Mouse (Mus musculus): ENCODE data around the gene Fam222a.

Gene Fam222a

GRCm38 (mm10) chr5:114567565-114568197, at the start of gene Fam222a:
TSS of gene Fam222a (plus strand) at chr5:114568016.
- peak; percentile 38 to 47 for DNase-seq (ENCODE audit: low read depth in 2 of 2, low spot score in 2 of 2)

- DNase-seq (ENCODE audit: low read depth in 2 of 2, low spot score in 2 of 2) = no peak
Measured at GRCm38 (mm10) chr5:114528355-114528754, 39.5 kb upstream of the Fam222a start.

GRCm38 (mm10) chr5:114530337-114530736, 37.5 kb upstream of the Fam222a start:
- no peak for DNase-seq (ENCODE audit: low read depth in 2 of 2, low spot score in 2 of 2)

GRCm38 (mm10) chr5:114532055-114532454, 35.8 kb upstream of the Fam222a start:
- no peak for DNase-seq (ENCODE audit: low read depth in 2 of 2, low spot score in 2 of 2)

GRCm38 (mm10) chr5:114537308-114538020, 30.4 kb upstream of the Fam222a start:
- no peak for DNase-seq (ENCODE audit: low read depth in 2 of 2, low spot score in 2 of 2)

- no peak for DNase-seq (ENCODE audit: low read depth in 2 of 2, low spot score in 2 of 2)
Measured at GRCm38 (mm10) chr5:114538021-114538405, 29.8 kb upstream of the Fam222a start.

- DNase-seq (ENCODE audit: low read depth in 2 of 2, low spot score in 2 of 2) = no peak
Measured at GRCm38 (mm10) chr5:114538752-114539151, 29.1 kb upstream of the Fam222a start.

GRCm38 (mm10) chr5:114539766-114540165, 28.1 kb upstream of the Fam222a start:
- no peak for DNase-seq (ENCODE audit: low read depth in 2 of 2, low spot score in 2 of 2)

- DNase-seq (ENCODE audit: low read depth in 2 of 2, low spot score in 2 of 2) = no peak
Measured at GRCm38 (mm10) chr5:114541656-114542445, 26.0 kb upstream of the Fam222a start.

- DNase-seq (ENCODE audit: low read depth in 2 of 2, low spot score in 2 of 2) = no peak
Measured at GRCm38 (mm10) chr5:114543656-114544055, 24.2 kb upstream of the Fam222a start.

- DNase-seq (ENCODE audit: low read depth in 2 of 2, low spot score in 2 of 2) = no peak
Measured at GRCm38 (mm10) chr5:114544205-114544604, 23.6 kb upstream of the Fam222a start.

GRCm38 (mm10) chr5:114545076-114545475, 22.7 kb upstream of the Fam222a start:
- DNase-seq (ENCODE audit: low read depth in 2 of 2, low spot score in 2 of 2) = no peak

GRCm38 (mm10) chr5:114548976-114549375, 18.8 kb upstream of the Fam222a start:
- DNase-seq (ENCODE audit: low read depth in 2 of 2, low spot score in 2 of 2) = no peak

- DNase-seq (ENCODE audit: low read depth in 2 of 2, low spot score in 2 of 2) = no peak
Measured at GRCm38 (mm10) chr5:114549770-114550169, 18.0 kb upstream of the Fam222a start.

- no peak for DNase-seq (ENCODE audit: low read depth in 2 of 2, low spot score in 2 of 2)
Measured at GRCm38 (mm10) chr5:114550431-114550830, 17.4 kb upstream of the Fam222a start.

- no peak for DNase-seq (ENCODE audit: low read depth in 2 of 2, low spot score in 2 of 2)
Measured at GRCm38 (mm10) chr5:114550886-114551492, 16.8 kb upstream of the Fam222a start.

- DNase-seq (ENCODE audit: low read depth in 2 of 2, low spot score in 2 of 2) = no peak
Measured at GRCm38 (mm10) chr5:114552507-114553208, 15.2 kb upstream of the Fam222a start.

GRCm38 (mm10) chr5:114553706-114554105, 14.1 kb upstream of the Fam222a start:
- DNase-seq (ENCODE audit: low read depth in 2 of 2, low spot score in 2 of 2) = no peak

- DNase-seq (ENCODE audit: low read depth in 2 of 2, low spot score in 2 of 2) = no peak
Measured at GRCm38 (mm10) chr5:114555424-114555823, 12.4 kb upstream of the Fam222a start.

- DNase-seq (ENCODE audit: low read depth in 2 of 2, low spot score in 2 of 2) = no peak
Measured at GRCm38 (mm10) chr5:114556109-114556508, 11.7 kb upstream of the Fam222a start.
